Mouse (Mus musculus) midbrain, postnatal 0 days (tissue): ENCODE results near the gene Pdf. TPM values are rescaled to one million over a fixed set of nuclear protein-coding genes. Genes with fewer than 3 reads are reported as not detected.

Experiments
- ATAC-seq: fragments of 200-750 bp; cut with Nextera tagmentation; 2 replicates; pipeline ENCODE4 v1.8.0; 2017; ENCODE audit warnings: moderate number of reproducible peaks, mild to moderate bottlenecking, moderate TSS enrichment, moderate library complexity; ENCODE audit not compliant: low FRiP score
- DNase-seq: peaks from one replicate; pipeline ENCODE4 v3.0.0-alpha.2; 2015; ENCODE audit warnings: low spot score
- H3K27ac ChIP-seq: fragments of 300-500 bp; sonication (generic); 2 replicates; pipeline ENCODE4 v1.5.1; 2014; ENCODE audit warnings: low read depth, mild to moderate bottlenecking, low read length, mixed read lengths
- H3K27me3 ChIP-seq: fragments of 300-500 bp; sonication (generic); 2 replicates; pipeline ENCODE4 v1.6.1; 2014; ENCODE audit warnings: low read length, control low read depth, mixed read lengths; ENCODE audit not compliant: insufficient read depth
- H3K36me3 ChIP-seq: fragments of 300-500 bp; sonication (generic); 2 replicates; pipeline ENCODE4 v1.6.1; 2014; ENCODE audit warnings: low read length, control low read depth, mixed read lengths; ENCODE audit not compliant: insufficient read depth
- H3K4me1 ChIP-seq: fragments of 300-500 bp; sonication (generic); 2 replicates; pipeline ENCODE4 v1.6.1; 2014; ENCODE audit warnings: mild to moderate bottlenecking, control low read depth, antibody characterized with exemption, low read length, mixed read lengths; ENCODE audit not compliant: insufficient read depth
- H3K4me2 ChIP-seq: fragments of 300-500 bp; sonication (generic); 2 replicates; pipeline ENCODE4 v1.6.1; 2014; ENCODE audit warnings: low read depth, mild to moderate bottlenecking, low read length, mixed read lengths; ENCODE audit not compliant: poor library complexity, severe bottlenecking
- H3K4me3 ChIP-seq: fragments of 300-500 bp; sonication (generic); 2 replicates; pipeline ENCODE4 v1.5.1; 2014; ENCODE audit warnings: low read depth, mild to moderate bottlenecking, low read length, moderate library complexity
- H3K9ac ChIP-seq: fragments of 300-500 bp; sonication (generic); replicated peaks from 2 replicates; pipeline ENCODE4 v1.6.1; 2014; ENCODE audit warnings: mild to moderate bottlenecking, low read length, moderate library complexity, mixed read lengths; ENCODE audit not compliant: poor library complexity, severe bottlenecking
- H3K9me3 ChIP-seq: fragments of 300-500 bp; sonication (generic); 2 replicates; pipeline ENCODE4 v1.6.1; 2016; ENCODE audit warnings: low read length, control low read depth
- CTCF ChIP-seq: IDR thresholded peaks from 2 replicates; pipeline ENCODE4 v1.5.1; 2016; ENCODE audit warnings: antibody characterized with exemption, mild to moderate bottlenecking
- WGBS: fragments of 180-500 bp; shearing (Covaris S2); extraction: QIAGEN DNeasy Blood & Tissue Kit; methylation state at CpG from one replicate; pipeline ENCODE4 v1.1.7; 2014; 5-methylcytosine and 5-hydroxymethylcytosine counted together
- polyA plus RNA-seq: library from polyadenylated mRNA; unstranded; fragments of >200 nt; fragmentation: Nextera tagmentation; extraction: Ambion mirVana; gene quantifications from 2 replicates; pipeline ENCODE4 v1.2.1, GENCODE M21; 2015
- total RNA-seq: library from RNA; depleted of rRNA; stranded (reverse); fragments of >200 nt; gene quantifications from 2 replicates; pipeline ENCODE4 v1.2.3, GENCODE M21; 2014

The Pdf gene
- total and polyA plus RNA-seq, 2 experiments from 2014 or later, result 33.3 to 61.5 TPM

GRCm38 (mm10) chr8:107062613-107063012 lies 14.2 kb upstream of the Pdf start:
- DNase-seq (no peak), ATAC-seq (no peak)
- WGBS, result 90% methylated on average over 1 of the region's 1 CpGs
- no peak for TF ChIP-seq CTCF
- H3K4me3 ChIP-seq, result no peak overlapping the region
- H3K36me3 ChIP-seq, result peaks cover 6% of the 10 kb centered on the region; the same call in 1 of the 2 replicates
- H3K27me3 ChIP-seq, result no peaks in the 10 kb centered on the region
- H3K4me2 ChIP-seq, result no peak overlapping the region
- H3K27ac ChIP-seq, result no peak overlapping the region
- no peak overlapping the region for H3K9ac ChIP-seq
- no peaks in the 10 kb centered on the region for H3K9me3 ChIP-seq
- no peaks in the 10 kb centered on the region for H3K4me1 ChIP-seq

- H3K4me3 ChIP-seq, result peak overlapping the region; percentile 92
- no peaks in the 10 kb centered on the region for H3K27me3 ChIP-seq
- H3K27ac ChIP-seq, result peak overlapping the region; percentile 26
- WGBS, result under 1% methylated on average over 33 of the region's 33 CpGs
- no peaks in the 10 kb centered on the region for H3K9me3 ChIP-seq
- peak overlapping the region; percentile 84 for H3K4me2 ChIP-seq
- peak overlapping the region; percentile 75 for H3K9ac ChIP-seq
- peaks cover 20% of the 10 kb centered on the region for H3K36me3 ChIP-seq
- peak; percentile 63 for ATAC-seq
- peaks cover 5% of the 10 kb centered on the region; the same call in 1 of the 2 replicates for H3K4me1 ChIP-seq
- no peak; the same call in 1 of the 2 replicates for TF ChIP-seq CTCF
- no peak for DNase-seq
Observed at GRCm38 (mm10) chr8:107056973-107057369, 8.6 kb upstream of the Pdf start.

- Histone ChIP-seq H3K4me2 (peak within 1 kb of the TSS; percentile 84), H3K36me3 (peaks cover 23% of the 10 kb centered on the region), H3K4me3 (peak within 1 kb of the TSS; percentile 92), H3K9me3 (no peaks in the 10 kb centered on the region), H3K27me3 (no peaks in the 10 kb centered on the region), H3K9ac (peak within 1 kb of the TSS; percentile 87), H3K27ac (peak within 1 kb of the TSS; percentile 85), H3K4me1 (peaks cover 5% of the 10 kb centered on the region; the same call in 1 of the 2 replicates)
- ATAC-seq (peak; percentile 94), DNase-seq (peak; percentile 99)
- WGBS, result under 1% methylated on average over 86 of the region's 88 CpGs
- 0 out of 2 replicates have a peak, but pooled peaks have one; percentile 10 for TF ChIP-seq CTCF
Observed at GRCm38 (mm10) chr8:107056076-107056972, 7.9 kb upstream of the Pdf start, which contains the start of the genes Cog8 and Nip7. TSS of gene Cog8 (minus strand) at chr8:107056689. TSS of gene Nip7 (plus strand) at chr8:107056877.

DNA sequence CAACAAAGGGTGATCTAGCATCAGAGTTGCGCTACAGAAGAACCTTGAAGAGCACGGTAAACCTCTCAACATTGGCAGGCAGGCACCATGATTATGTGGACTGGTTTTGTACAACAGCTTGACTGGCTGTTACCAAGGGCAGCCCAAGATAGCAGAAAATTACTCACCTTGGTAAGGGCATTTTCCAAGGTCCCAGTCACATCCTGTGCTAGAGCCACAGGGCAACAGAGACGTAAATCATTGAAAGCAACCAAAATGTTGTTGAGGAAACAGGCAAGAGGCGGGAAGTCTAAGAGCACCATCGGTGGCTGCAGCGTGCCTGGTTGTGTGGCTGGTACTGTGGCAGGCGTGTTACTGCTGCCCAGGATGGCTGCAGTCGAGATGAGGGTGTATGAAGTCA lies 3.6 kb upstream of the Pdf start:
- WGBS, result 97% methylated on average over 8 of the region's 8 CpGs
- Histone ChIP-seq H3K27ac (no peak overlapping the region), H3K36me3 (peaks cover 17% of the 10 kb centered on the region), H3K4me1 (peaks cover 7% of the 10 kb centered on the region; the same call in 1 of the 2 replicates), H3K9me3 (no peaks in the 10 kb centered on the region), H3K27me3 (no peaks in the 10 kb centered on the region), H3K9ac (no peak overlapping the region), H3K4me3 (no peak overlapping the region), H3K4me2 (no peak overlapping the region)
- ATAC-seq (no peak), DNase-seq (no peak)
- no peak for TF ChIP-seq CTCF

- Histone ChIP-seq H3K4me2 (no peak overlapping the region), H3K9me3 (no peaks in the 10 kb centered on the region), H3K4me1 (peaks cover 2% of the 10 kb centered on the region; the same call in 1 of the 2 replicates), H3K27me3 (no peaks in the 10 kb centered on the region), H3K4me3 (no peak overlapping the region), H3K9ac (no peak overlapping the region), H3K36me3 (peaks cover 36% of the 10 kb centered on the region), H3K27ac (no peak overlapping the region)
- WGBS, result 97% methylated on average over 4 of the region's 4 CpGs
- no peak for DNase-seq
- ATAC-seq, result no peak
- no peak for TF ChIP-seq CTCF
Observed at GRCm38 (mm10) chr8:107049480-107049879, 1.1 kb upstream of the Pdf start.

DNA sequence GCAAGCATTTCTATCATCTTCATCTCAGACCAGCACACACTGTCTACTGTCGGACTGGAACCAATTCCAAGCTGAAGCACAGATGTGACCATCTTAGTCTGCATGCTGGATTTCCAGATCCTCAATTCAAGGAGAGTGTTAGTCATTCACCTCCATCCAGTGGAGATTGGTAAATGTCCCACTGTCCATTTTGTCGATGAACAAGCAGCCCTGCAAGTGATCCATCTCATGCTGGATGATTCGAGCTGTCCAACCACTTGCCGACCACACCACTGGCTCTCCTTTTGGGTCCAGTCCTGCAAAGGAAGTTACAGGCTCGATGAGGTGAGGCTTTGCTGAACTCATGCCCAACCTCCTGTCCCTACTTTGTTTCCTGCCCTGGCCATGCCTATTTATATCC lies 1.4 kb downstream of the Pdf start:
- peaks cover 47% of the 10 kb centered on the region for H3K36me3 ChIP-seq
- TF ChIP-seq CTCF, result no peak
- no peaks in the 10 kb centered on the region for H3K9me3 ChIP-seq
- DNase-seq (no peak), ATAC-seq (no peak)
- no peaks in the 10 kb centered on the region for H3K27me3 ChIP-seq
- H3K9ac ChIP-seq, result no peak overlapping the region
- WGBS, result 85% methylated on average over 5 of the region's 5 CpGs
- no peak overlapping the region for H3K27ac ChIP-seq
- no peak overlapping the region for H3K4me3 ChIP-seq
- H3K4me2 ChIP-seq, result no peak overlapping the region
- H3K4me1 ChIP-seq, result peaks cover 2% of the 10 kb centered on the region; the same call in 1 of the 2 replicates
